In the genomic region with DNA sequence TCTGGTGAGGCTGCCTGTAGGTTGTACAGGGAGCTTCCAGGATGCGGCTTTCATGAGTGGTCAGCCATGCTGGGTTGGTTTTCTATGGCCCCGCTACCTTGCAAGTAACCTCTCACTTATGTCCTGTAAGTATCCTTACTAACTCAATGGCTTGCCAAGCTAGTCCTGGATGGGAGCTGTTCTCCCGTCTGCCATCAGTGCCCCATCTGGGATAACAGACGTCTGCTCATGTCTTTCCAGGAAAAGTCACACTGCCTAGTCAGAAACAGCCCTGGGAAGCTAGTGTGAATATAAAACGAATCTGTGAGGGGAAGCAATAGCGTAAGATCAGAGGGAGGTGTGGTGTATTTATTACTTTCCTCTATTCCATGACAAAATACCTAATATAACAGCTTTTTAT, we compare ENCODE assay signal across 20 mouse cellular contexts.
DNase-seq lines count a peak whose midpoint lies in the region; ATAC-seq and TF ChIP-seq lines count a peak whose summit lies in the region.
"Had no signal": no experiment of that assay in that cellular context is flagged by ENCODE, and none has a peak within 500 bp of the region (broad histone marks: within the 10 kb centered on the region; RNA-seq: fewer than 3 reads in every experiment).

No protein-coding gene starts in this region.

- no peaks in the 10 kb centered on the region for H3K27me3 ChIP-seq in forebrain, embryonic 15.5 days
- no peaks in the 10 kb centered on the region for H3K27me3 ChIP-seq in hindbrain, embryonic 14.5 days (ENCODE audit: control insufficient read depth, insufficient read depth, low read length)
- H3K27me3 ChIP-seq: embryonic facial prominence, embryonic 13.5 days; heart, embryonic 15.5 days; limb, embryonic 12.5 days; liver, embryonic 12.5 days had no signal

- no peaks in the 10 kb centered on the region for H3K9me3 ChIP-seq in forebrain, embryonic 15.5 days
- no peaks in the 10 kb centered on the region for H3K9me3 ChIP-seq in hindbrain, embryonic 14.5 days (ENCODE audit: control insufficient read depth, low read length)
- H3K9me3 ChIP-seq: embryonic facial prominence, embryonic 13.5 days; G1E; heart, embryonic 15.5 days; limb, embryonic 12.5 days; liver, embryonic 12.5 days had no signal

- ATAC-seq in forebrain, embryonic 15.5 days (replicated peaks) = peak; percentile 67; the same call in 1 of the 2 replicates
- ATAC-seq in hindbrain, embryonic 14.5 days (ENCODE audit: low FRiP score) = no peak
- ATAC-seq: liver, embryonic 12.5 days; midbrain, embryonic 16.5 days had no signal

- 54% methylated on average over 6 of the region's 6 CpGs for WGBS in forebrain, embryonic 15.5 days
- WGBS in hindbrain, embryonic 14.5 days = 74% methylated on average over 6 of the region's 6 CpGs

- TF ChIP-seq CTCF in brain, embryonic 14.5 days (IDR thresholded peaks at IDR 0.05; ENCODE audit: borderline replicate concordance, extremely low read depth, insufficient read depth, insufficient read length) = no peak

- no peak overlapping the region for H3K4me2 ChIP-seq in forebrain, embryonic 15.5 days (replicated peaks)
- H3K4me2 ChIP-seq in hindbrain, embryonic 14.5 days (replicated peaks) = no peak overlapping the region
- H3K4me2 ChIP-seq: embryonic facial prominence, embryonic 13.5 days; heart, embryonic 15.5 days; limb, embryonic 12.5 days; liver, embryonic 12.5 days had no signal

- no peak overlapping the region for H3K4me3 ChIP-seq in forebrain, embryonic 15.5 days
- no peak overlapping the region for H3K4me3 ChIP-seq in hindbrain, embryonic 14.5 days (replicated peaks; ENCODE audit: low read length)
- H3K4me3 ChIP-seq: embryonic facial prominence, embryonic 13.5 days; heart, embryonic 15.5 days; limb, embryonic 12.5 days; liver, embryonic 12.5 days had no signal

- H3K36me3 ChIP-seq in forebrain, embryonic 15.5 days = no peaks in the 10 kb centered on the region
- H3K36me3 ChIP-seq in hindbrain, embryonic 14.5 days (replicated peaks; ENCODE audit: control insufficient read depth, insufficient read depth) = no peaks in the 10 kb centered on the region
- H3K36me3 ChIP-seq: embryonic facial prominence, embryonic 13.5 days; G1E; heart, embryonic 15.5 days; limb, embryonic 12.5 days; liver, embryonic 12.5 days had no signal

- TF ChIP-seq POLR2A in brain, embryonic 14.5 days (IDR thresholded peaks at IDR 0.05; ENCODE audit: borderline replicate concordance, extremely low read depth, insufficient read depth, insufficient read length, poor library complexity, severe bottlenecking) = no peak

- H3K27ac ChIP-seq in forebrain, embryonic 15.5 days (replicated peaks) = peak overlapping the region; percentile 80
- no peak overlapping the region for H3K27ac ChIP-seq in hindbrain, embryonic 14.5 days
- H3K27ac ChIP-seq: embryonic facial prominence, embryonic 13.5 days; heart, embryonic 15.5 days; limb, embryonic 12.5 days; liver, embryonic 12.5 days had no signal

- peaks cover 39% of the 10 kb centered on the region for H3K4me1 ChIP-seq in forebrain, embryonic 15.5 days
- peaks cover 22% of the 10 kb centered on the region for H3K4me1 ChIP-seq in hindbrain, embryonic 14.5 days (replicated peaks; ENCODE audit: control insufficient read depth, insufficient read depth, low read length)
- H3K4me1 ChIP-seq: embryonic facial prominence, embryonic 13.5 days; heart, embryonic 15.5 days had no signal

- H3K9ac ChIP-seq in forebrain, embryonic 15.5 days (replicated peaks) = no peak overlapping the region
- no peak overlapping the region for H3K9ac ChIP-seq in hindbrain, embryonic 14.5 days
- H3K9ac ChIP-seq: embryonic facial prominence, embryonic 13.5 days; heart, embryonic 15.5 days; limb, embryonic 12.5 days; liver, embryonic 12.5 days had no signal

- DNase-seq in cerebellum, postnatal 25 days = peak; percentile 14 to 31
- no peak for DNase-seq in cerebellum, adult 11-12 months
- peak; percentile 90 for DNase-seq in brain, embryonic 14.5 days (ENCODE audit: low read depth)
- peak; percentile 29 for DNase-seq in layer of hippocampus, adult 9-10 months (ENCODE audit: low spot score)
- DNase-seq in kidney, adult 8-10 months = no peak
- DNase-seq in embryo, embryonic 11 days = no peak
- DNase-seq in hindbrain, embryonic 14.5 days (ENCODE audit: low spot score) = no peak
- DNase-seq: adrenal gland, postnatal 14 days; cerebellum, adult 2 months; gastrocnemius, postnatal 25 days; kidney, adult 2 months; kidney, postnatal 25 days; lung, adult 2 months had no signal

Comparison
In these comparisons a context has a peak if more than half of its experiments do, and no peak if none do; other contexts are left out.
1. DNase-seq: peak in cerebellum, postnatal 25 days (2 of 2), brain, embryonic 14.5 days (single experiment) and layer of hippocampus, adult 9-10 months (single experiment); none in cerebellum, adult 11-12 months (single experiment), kidney, adult 8-10 months (0 of 2), embryo, embryonic 11 days (single experiment) and hindbrain, embryonic 14.5 days (single experiment).